Mouse (Mus musculus): ENCODE results near the gene Slc25a11.

DNA sequence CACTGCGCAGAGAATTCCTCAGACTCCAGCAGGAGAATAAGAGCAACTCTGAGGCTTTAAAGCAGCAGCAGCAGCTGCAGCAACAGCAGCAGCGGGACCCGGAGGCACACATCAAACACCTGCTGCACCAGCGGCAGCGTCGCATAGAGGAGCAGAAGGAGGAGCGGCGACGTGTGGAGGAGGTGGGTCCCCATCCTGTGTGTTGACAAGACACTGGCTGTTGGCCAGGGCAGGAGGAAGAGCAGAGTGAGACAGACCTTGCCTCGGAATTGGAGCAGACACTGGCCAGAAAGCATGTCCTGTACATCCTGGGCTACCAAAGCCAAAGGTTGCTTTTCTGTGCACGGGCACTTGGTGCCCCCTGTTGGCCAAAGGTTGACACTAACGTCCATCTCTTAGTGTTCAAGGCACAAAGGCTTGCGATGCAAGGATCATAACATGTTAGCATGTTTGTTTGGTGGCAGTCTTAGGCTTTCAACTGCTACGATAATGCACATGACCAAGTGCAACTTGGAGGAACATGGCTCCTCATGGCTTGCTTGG, 42.2 kb downstream of the Slc25a11 start:
- TF ChIP-seq GATA1 (IDR thresholded peaks at IDR 0.05; ENCODE audit: low read length): no peak
- TF ChIP-seq TAL1 (IDR thresholded peaks at IDR 0.05; ENCODE audit: low read length): no peak
